Mouse (Mus musculus) kidney, adult 2 months (tissue): ENCODE measurements at regions not wholly inside any gene's neighbourhood (a gene's known extent, or its start where the extent isn't known, plus 50 kb on each side); places are given as distances from the start of the nearest gene placed in this dataset.

Experiments
- DNase-seq: peaks from one replicate; pipeline ENCODE4 v3.0.0; 2021
- H3K27ac ChIP-seq: fragments of 200-500 bp; 2 replicates; pipeline ENCODE4 v1.5.1; 2012; ENCODE audit warnings: low read depth, low read length, control low read depth, inconsistent platforms; ENCODE audit not compliant: insufficient read depth
- H3K27me3 ChIP-seq: fragments of 200-500 bp; replicated peaks from 2 replicates; pipeline ENCODE4 v1.6.1; 2012; ENCODE audit warnings: mild to moderate bottlenecking, moderate library complexity, low read length, inconsistent platforms; ENCODE audit not compliant: control insufficient read depth, insufficient read depth
- H3K36me3 ChIP-seq: fragments of 200-500 bp; 2 replicates; pipeline ENCODE4 v1.6.1; 2012; ENCODE audit warnings: mild to moderate bottlenecking, moderate library complexity, low read length, inconsistent platforms; ENCODE audit not compliant: control insufficient read depth, insufficient read depth
- H3K4me1 ChIP-seq: fragments of 200-500 bp; 2 replicates; pipeline ENCODE4 v1.6.1; 2011; ENCODE audit warnings: low read length; ENCODE audit not compliant: control insufficient read depth, insufficient read depth
- H3K4me3 ChIP-seq: fragments of 200-500 bp; 2 replicates; pipeline ENCODE4 v1.5.1; 2011; ENCODE audit warnings: mild to moderate bottlenecking, low read depth, low read length, control low read depth; ENCODE audit not compliant: insufficient read depth
- CTCF ChIP-seq: fragments of 200-500 bp; conservative IDR thresholded peaks from 2 replicates; pipeline ENCODE4 v1.5.1; 2011; ENCODE audit warnings: low read depth, mild to moderate bottlenecking, control low read depth, low read length, moderate library complexity, mixed read lengths; ENCODE audit not compliant: insufficient read depth, insufficient read length
- POLR2A ChIP-seq: fragments of 200-500 bp; IDR thresholded peaks from one replicate; pipeline ENCODE4 v1.6.1; 2011; ENCODE audit warnings: low read depth, low read length, control low read depth
- WGBS: fragments of 180-500 bp; shearing (Covaris S2); methylation state at CpG from one replicate; pipeline ENCODE4 v1.1.7; 2018; 5-methylcytosine and 5-hydroxymethylcytosine counted together

GRCm38 (mm10) chr3:80009275-80009674, 124.9 kb downstream of the Fam198b start:
- H3K36me3 ChIP-seq, result no peaks in the 10 kb centered on the region
- no peaks in the 10 kb centered on the region for H3K4me1 ChIP-seq
- H3K27ac ChIP-seq, result no peak overlapping the region
- WGBS, result 67% methylated on average over 1 of the region's 1 CpGs
- TF ChIP-seq CTCF (no peak), POLR2A (no peak)
- peak; percentile 46 for DNase-seq
- H3K27me3 ChIP-seq, result no peaks in the 10 kb centered on the region
- H3K4me3 ChIP-seq, result no peak overlapping the region

- 78% methylated on average over 1 of the region's 1 CpGs for WGBS
- no peak overlapping the region for H3K27ac ChIP-seq
- H3K36me3 ChIP-seq, result no peaks in the 10 kb centered on the region
- no peak overlapping the region for H3K4me3 ChIP-seq
- no peaks in the 10 kb centered on the region for H3K4me1 ChIP-seq
- peak; percentile 36 for DNase-seq
- TF ChIP-seq CTCF, result no peak
- no peak for TF ChIP-seq POLR2A
- no peaks in the 10 kb centered on the region for H3K27me3 ChIP-seq
Observed at GRCm38 (mm10) chr3:80025795-80026194, 141.5 kb downstream of the Fam198b start.

GRCm38 (mm10) chr3:80033071-80033470, 148.7 kb downstream of the Fam198b start:
- no peak for TF ChIP-seq POLR2A
- no peak for TF ChIP-seq CTCF
- Histone ChIP-seq H3K27ac (no peak overlapping the region), H3K4me1 (no peaks in the 10 kb centered on the region), H3K4me3 (no peak overlapping the region), H3K36me3 (no peaks in the 10 kb centered on the region), H3K27me3 (no peaks in the 10 kb centered on the region)
- WGBS, result 82% methylated on average over 3 of the region's 3 CpGs
- DNase-seq, result no peak

GRCm38 (mm10) chr3:80038553-80039129, 154.3 kb downstream of the Fam198b start:
- H3K4me1 ChIP-seq, result no peaks in the 10 kb centered on the region
- H3K4me3 ChIP-seq, result no peak overlapping the region
- H3K36me3 ChIP-seq, result no peaks in the 10 kb centered on the region
- no peak overlapping the region for H3K27ac ChIP-seq
- peak; percentile 13 for DNase-seq
- TF ChIP-seq CTCF (no peak), POLR2A (no peak)
- WGBS, result 56% methylated on average over 11 of the region's 11 CpGs
- H3K27me3 ChIP-seq, result no peaks in the 10 kb centered on the region

GRCm38 (mm10) chr3:80042756-80043484, 158.6 kb downstream of the Fam198b start:
- no peaks in the 10 kb centered on the region for H3K4me1 ChIP-seq
- H3K27ac ChIP-seq, result peak overlapping the region; percentile 92
- H3K36me3 ChIP-seq, result no peaks in the 10 kb centered on the region
- H3K27me3 ChIP-seq, result no peaks in the 10 kb centered on the region
- no peak for TF ChIP-seq CTCF
- no peak for TF ChIP-seq POLR2A
- WGBS, result 66% methylated on average over 5 of the region's 5 CpGs
- no peak overlapping the region for H3K4me3 ChIP-seq
- DNase-seq, result peak; percentile 89

GRCm38 (mm10) chr3:80049495-80050225, 165.3 kb downstream of the Fam198b start:
- H3K27me3 ChIP-seq, result no peaks in the 10 kb centered on the region
- WGBS, result 88% methylated on average over 5 of the region's 5 CpGs
- TF ChIP-seq CTCF (no peak), POLR2A (no peak)
- DNase-seq, result no peak
- no peak overlapping the region for H3K27ac ChIP-seq
- H3K4me1 ChIP-seq, result no peaks in the 10 kb centered on the region
- no peak overlapping the region for H3K4me3 ChIP-seq
- no peaks in the 10 kb centered on the region for H3K36me3 ChIP-seq

GRCm38 (mm10) chr3:80050920-80051319, 166.6 kb downstream of the Fam198b start:
- no peak for TF ChIP-seq CTCF
- TF ChIP-seq POLR2A, result no peak
- H3K36me3 ChIP-seq, result no peaks in the 10 kb centered on the region
- no peaks in the 10 kb centered on the region for H3K4me1 ChIP-seq
- no peaks in the 10 kb centered on the region for H3K27me3 ChIP-seq
- DNase-seq, result no peak
- 70% methylated on average over 4 of the region's 4 CpGs for WGBS
- H3K27ac ChIP-seq, result no peak overlapping the region
- no peak overlapping the region for H3K4me3 ChIP-seq
